Mouse (Mus musculus): ENCODE data around the gene Ankfy1. TPM values are rescaled to one million over a fixed set of nuclear protein-coding genes. Genes with fewer than 3 reads are reported as not detected.

Ankfy1 gene
- total and polyA plus RNA-seq, 2 experiments from 2014 or later: 7.6 to 31.0 TPM

- TF ChIP-seq EP300 (IDR thresholded peaks at IDR 0.05; ENCODE audit: low read depth) (no peak), CTCF (IDR thresholded peaks at IDR 0.05; ENCODE audit: low read depth) (no peak)
- peak overlapping the region; percentile 91 for H3K27ac ChIP-seq (ENCODE audit: low read depth)
- WGBS: 12% methylated on average over 14 of the region's 14 CpGs
- peak; percentile 16 for ATAC-seq (ENCODE audit: insufficient read depth, low read depth)
- H3K9ac ChIP-seq (replicated peaks; ENCODE audit: low read depth, low read length): peak overlapping the region; percentile 93
- peak overlapping the region; percentile 72 for H3K4me2 ChIP-seq (ENCODE audit: low read depth, low read length)
- no peak for DNase-seq (ENCODE audit: low spot score)
- no peaks in the 10 kb centered on the region for H3K36me3 ChIP-seq (replicated peaks; ENCODE audit: control insufficient read depth, insufficient read depth, low read length)
- H3K4me1 ChIP-seq (ENCODE audit: control insufficient read depth, insufficient read depth): peaks cover 11% of the 10 kb centered on the region
- H3K4me3 ChIP-seq (ENCODE audit: low read depth, low read length): peak overlapping the region; percentile 96
- no peaks in the 10 kb centered on the region for H3K9me3 ChIP-seq (replicated peaks; ENCODE audit: control insufficient read depth, low read length)
- H3K27me3 ChIP-seq (ENCODE audit: control insufficient read depth, insufficient read depth, low read length): no peaks in the 10 kb centered on the region
Observed at GRCm38 (mm10) chr11:72795149-72795454, 105.3 kb downstream of the Ankfy1 start.

GRCm38 (mm10) chr11:72795455-72796295 is 105.9 kb downstream of the Ankfy1 start, which contains the start of the genes Cyb5d2 and Zzef1:
TSS of gene Cyb5d2 (minus strand) at chr11:72796142.
TSS of gene Zzef1 (plus strand) at chr11:72796226.
- peak; percentile 93 for ATAC-seq (ENCODE audit: insufficient read depth, low read depth)
- Histone ChIP-seq H3K9ac (replicated peaks; ENCODE audit: low read depth, low read length) (peak within 1 kb of the TSS; percentile 93), H3K4me3 (ENCODE audit: low read depth, low read length) (peak within 1 kb of the TSS; percentile 96), H3K4me1 (ENCODE audit: control insufficient read depth, insufficient read depth) (peaks cover 11% of the 10 kb centered on the region), H3K27ac (ENCODE audit: low read depth) (peak within 1 kb of the TSS; percentile 91), H3K36me3 (replicated peaks; ENCODE audit: control insufficient read depth, insufficient read depth, low read length) (no peaks in the 10 kb centered on the region), H3K27me3 (ENCODE audit: control insufficient read depth, insufficient read depth, low read length) (no peaks in the 10 kb centered on the region), H3K4me2 (ENCODE audit: low read depth, low read length) (peak within 1 kb of the TSS; percentile 91), H3K9me3 (replicated peaks; ENCODE audit: control insufficient read depth, low read length) (no peaks in the 10 kb centered on the region)
- TF ChIP-seq EP300 (IDR thresholded peaks at IDR 0.05; ENCODE audit: low read depth): no peak
- TF ChIP-seq CTCF (IDR thresholded peaks at IDR 0.05; ENCODE audit: low read depth): no peak
- DNase-seq (ENCODE audit: low spot score): peak; percentile 99
- WGBS: under 1% methylated on average over 69 of the region's 69 CpGs

GRCm38 (mm10) chr11:72796296-72796687 is 106.5 kb downstream of the Ankfy1 start:
- ATAC-seq (ENCODE audit: insufficient read depth, low read depth): peak; percentile 26
- H3K27me3 ChIP-seq (ENCODE audit: control insufficient read depth, insufficient read depth, low read length): no peaks in the 10 kb centered on the region
- H3K36me3 ChIP-seq (replicated peaks; ENCODE audit: control insufficient read depth, insufficient read depth, low read length): no peaks in the 10 kb centered on the region
- peak overlapping the region; percentile 91 for H3K27ac ChIP-seq (ENCODE audit: low read depth)
- DNase-seq (ENCODE audit: low spot score): no peak
- peak overlapping the region; percentile 91 for H3K4me2 ChIP-seq (ENCODE audit: low read depth, low read length)
- under 1% methylated on average over 42 of the region's 42 CpGs for WGBS
- peaks cover 11% of the 10 kb centered on the region for H3K4me1 ChIP-seq (ENCODE audit: control insufficient read depth, insufficient read depth)
- H3K9ac ChIP-seq (replicated peaks; ENCODE audit: low read depth, low read length): peak overlapping the region; percentile 93
- H3K4me3 ChIP-seq (ENCODE audit: low read depth, low read length): peak overlapping the region; percentile 96
- TF ChIP-seq EP300 (IDR thresholded peaks at IDR 0.05; ENCODE audit: low read depth): no peak
- no peaks in the 10 kb centered on the region for H3K9me3 ChIP-seq (replicated peaks; ENCODE audit: control insufficient read depth, low read length)

- peak overlapping the region; percentile 96 for H3K4me3 ChIP-seq (ENCODE audit: low read depth, low read length)
- H3K9ac ChIP-seq (replicated peaks; ENCODE audit: low read depth, low read length): peak overlapping the region; percentile 93
- H3K27me3 ChIP-seq (ENCODE audit: control insufficient read depth, insufficient read depth, low read length): no peaks in the 10 kb centered on the region
- H3K4me2 ChIP-seq (ENCODE audit: low read depth, low read length): peak overlapping the region; percentile 91
- WGBS: 12% methylated on average over 10 of the region's 10 CpGs
- peak overlapping the region; percentile 91 for H3K27ac ChIP-seq (ENCODE audit: low read depth)
- DNase-seq (ENCODE audit: low spot score) (no peak), ATAC-seq (ENCODE audit: insufficient read depth, low read depth) (no peak)
- H3K36me3 ChIP-seq (replicated peaks; ENCODE audit: control insufficient read depth, insufficient read depth, low read length): no peaks in the 10 kb centered on the region
- H3K4me1 ChIP-seq (ENCODE audit: control insufficient read depth, insufficient read depth): peaks cover 11% of the 10 kb centered on the region
- TF ChIP-seq EP300 (IDR thresholded peaks at IDR 0.05; ENCODE audit: low read depth) (no peak), CTCF (IDR thresholded peaks at IDR 0.05; ENCODE audit: low read depth) (no peak)
- no peaks in the 10 kb centered on the region for H3K9me3 ChIP-seq (replicated peaks; ENCODE audit: control insufficient read depth, low read length)
Observed at GRCm38 (mm10) chr11:72796773-72797338, 107.0 kb downstream of the Ankfy1 start.

GRCm38 (mm10) chr11:72798112-72798511 is 108.3 kb downstream of the Ankfy1 start:
- Histone ChIP-seq H3K4me3 (ENCODE audit: low read depth, low read length) (no peak overlapping the region), H3K27ac (ENCODE audit: low read depth) (no peak overlapping the region), H3K9me3 (replicated peaks; ENCODE audit: control insufficient read depth, low read length) (no peaks in the 10 kb centered on the region), H3K4me2 (ENCODE audit: low read depth, low read length) (no peak overlapping the region), H3K9ac (replicated peaks; ENCODE audit: low read depth, low read length) (no peak overlapping the region), H3K36me3 (replicated peaks; ENCODE audit: control insufficient read depth, insufficient read depth, low read length) (no peaks in the 10 kb centered on the region), H3K4me1 (ENCODE audit: control insufficient read depth, insufficient read depth) (peaks cover 22% of the 10 kb centered on the region), H3K27me3 (ENCODE audit: control insufficient read depth, insufficient read depth, low read length) (no peaks in the 10 kb centered on the region)
- TF ChIP-seq CTCF (IDR thresholded peaks at IDR 0.05; ENCODE audit: low read depth) (no peak), EP300 (IDR thresholded peaks at IDR 0.05; ENCODE audit: low read depth) (no peak)
- ATAC-seq (ENCODE audit: insufficient read depth, low read depth): no peak
- no peak for DNase-seq (ENCODE audit: low spot score)
